Mouse (Mus musculus): ENCODE data around the gene Prepl.

Gene Prepl

DNA sequence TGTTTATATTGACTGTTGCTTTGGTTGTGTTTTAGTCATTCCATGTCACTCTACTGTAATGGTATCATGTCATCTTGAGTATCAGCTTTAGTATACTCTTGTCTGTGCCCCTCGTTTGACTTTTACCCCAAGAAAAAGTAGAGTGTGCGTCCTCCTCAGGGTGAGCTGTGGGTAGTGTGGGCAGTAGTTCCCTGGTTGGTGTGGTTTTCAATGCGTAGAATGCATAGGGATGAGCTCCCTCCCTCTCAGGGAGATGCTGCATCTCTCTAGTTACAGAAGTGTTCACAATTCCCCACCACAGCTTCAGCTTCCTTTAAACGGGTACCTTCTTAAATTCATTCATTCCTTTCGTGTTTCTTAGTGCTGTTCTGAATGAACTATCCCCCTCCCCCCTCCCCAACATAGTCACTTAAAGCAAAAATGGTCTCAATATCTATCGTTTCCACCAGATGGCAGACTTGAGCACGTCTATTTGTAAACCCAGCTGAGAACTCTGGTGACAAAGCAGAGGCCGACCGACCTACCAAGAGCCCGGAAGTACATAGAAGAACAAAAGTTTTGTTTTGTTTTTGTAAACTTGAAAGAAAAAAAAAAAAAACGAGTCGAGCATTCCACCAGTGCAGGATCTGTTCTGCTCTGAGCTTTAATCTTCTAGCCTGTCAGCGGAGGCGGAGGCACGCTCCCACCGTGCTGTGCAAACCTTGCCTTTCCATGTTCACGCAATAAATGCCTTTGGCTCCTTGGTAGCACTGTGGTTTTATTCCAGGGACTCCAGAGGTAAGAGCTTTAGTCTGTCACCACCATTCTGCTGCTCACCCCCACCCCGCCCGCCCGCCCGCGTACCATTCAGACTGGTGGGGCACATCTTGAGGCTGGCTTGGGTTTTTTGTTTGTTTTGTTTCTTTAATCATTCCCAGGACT, 66.5 kb downstream of the Prepl start:
- peak; percentile 36 for DNase-seq (ENCODE audit: low read depth, low spot score)

DNA sequence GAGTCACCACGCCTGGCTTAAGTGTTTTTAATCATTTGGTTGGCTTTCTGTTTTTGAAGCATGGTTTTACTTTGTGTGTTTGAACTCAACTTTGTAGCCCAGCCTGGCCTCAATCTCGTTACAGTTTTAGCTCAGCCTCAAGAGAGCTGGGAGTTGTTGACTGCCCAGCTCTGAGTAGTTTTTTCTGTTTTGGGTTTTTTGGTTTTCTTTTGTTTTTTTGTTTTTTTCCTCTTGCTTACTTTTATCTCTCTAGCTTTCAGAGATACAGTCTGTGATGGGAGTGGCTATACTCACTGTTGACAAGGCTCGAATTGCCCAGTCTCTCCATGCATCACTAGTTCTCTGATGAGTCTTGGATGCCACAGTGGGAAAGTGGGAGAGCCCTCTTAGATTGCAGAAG, 69.7 kb downstream of the Prepl start:
- no peak for DNase-seq (ENCODE audit: low read depth, low spot score)

- no peak for DNase-seq (ENCODE audit: low read depth, low spot score)
Observed at GRCm38 (mm10) chr17:85018794-85019193, 71.2 kb downstream of the Prepl start.

DNA sequence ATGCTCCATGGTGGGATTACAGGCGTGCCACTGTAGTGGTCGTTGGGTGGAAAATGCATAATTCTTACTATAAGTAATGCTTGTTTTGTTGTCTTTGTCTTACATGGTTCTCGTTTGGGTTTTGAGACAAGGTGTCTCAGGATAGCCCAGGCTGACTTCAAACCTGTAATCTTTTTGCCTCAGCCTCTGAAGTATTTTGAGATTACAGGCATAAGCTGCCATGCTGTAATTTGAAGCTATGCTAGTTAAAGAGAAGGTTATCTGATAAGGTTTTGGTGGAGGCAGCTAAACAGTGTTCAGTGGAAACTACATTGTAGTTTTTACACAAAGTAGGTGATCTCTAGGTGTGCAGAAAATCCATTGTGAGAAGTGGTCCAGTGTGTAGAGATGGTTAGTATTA, 71.7 kb downstream of the Prepl start:
- no peak for DNase-seq (ENCODE audit: low read depth, low spot score)

DNA sequence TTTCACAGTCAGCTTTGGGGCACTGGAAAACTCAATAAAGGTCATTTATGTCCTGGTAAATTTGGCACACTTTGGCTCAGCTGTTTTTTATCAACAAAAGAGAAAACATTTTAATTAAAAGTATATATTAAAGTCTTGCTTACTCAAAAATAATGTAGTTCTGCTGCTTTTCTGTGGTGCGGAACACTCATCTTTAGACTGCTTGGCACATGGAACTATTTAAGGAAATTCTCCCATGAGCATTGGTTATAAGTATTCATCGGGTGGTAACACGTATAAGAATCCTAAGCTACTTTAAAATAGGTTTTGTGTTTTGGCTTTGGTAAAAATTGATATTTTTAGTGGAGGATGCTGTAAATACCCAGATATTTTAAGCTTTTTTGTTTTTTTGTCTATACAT, 75.4 kb downstream of the Prepl start:
- no peak for DNase-seq (ENCODE audit: low read depth, low spot score)

GRCm38 (mm10) chr17:85013485-85013884, 76.6 kb downstream of the Prepl start:
- no peak for DNase-seq (ENCODE audit: low read depth, low spot score)
